Mouse (Mus musculus) cerebellum, adult 2 months (tissue): ENCODE measurements at regions not wholly inside any gene's neighbourhood (a gene's known extent, or its start where the extent isn't known, plus 50 kb on each side); places are given as distances from the start of the nearest gene placed in this dataset.

Experiments
- CTCF ChIP-seq: fragments of 200-500 bp; IDR thresholded peaks from 2 replicates; pipeline ENCODE4 v1.5.1; 2011; ENCODE audit warnings: low read depth, mild to moderate bottlenecking, control low read depth, low read length, moderate library complexity, borderline replicate concordance; ENCODE audit not compliant: insufficient read depth
- POLR2A ChIP-seq: fragments of 200-500 bp; IDR thresholded peaks from 2 replicates; pipeline ENCODE4 v1.6.1; 2011; ENCODE audit warnings: low read length, control low read depth, borderline replicate concordance; ENCODE audit not compliant: insufficient read depth

DNA sequence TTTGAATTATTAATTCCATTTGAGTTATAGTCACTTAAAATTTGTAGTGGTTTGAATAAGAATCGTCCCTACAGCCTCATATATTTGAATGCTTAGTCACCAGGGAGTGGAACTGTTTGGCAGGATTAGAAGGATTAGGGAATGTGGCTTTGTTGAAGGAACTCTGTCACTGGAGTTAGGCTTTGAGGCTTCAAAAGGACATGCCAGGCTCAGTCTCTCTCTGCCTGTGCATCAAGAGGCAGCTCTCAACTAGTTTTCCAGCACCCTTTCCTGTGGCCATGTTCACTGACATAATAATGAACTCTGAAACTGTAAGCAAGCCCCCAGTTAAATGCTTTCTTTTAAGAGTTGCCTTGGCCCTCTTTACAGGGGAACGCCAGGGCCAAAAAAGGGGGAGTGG is 58.9 kb upstream of the Immp2l start:
- no peak for TF ChIP-seq CTCF
- TF ChIP-seq POLR2A, result no peak
